Mouse (Mus musculus): ENCODE results near the gene Gaa. TPM values are rescaled to one million over a fixed set of nuclear protein-coding genes. Genes with fewer than 3 reads are reported as not detected.
"Not testable (repeated sequence)": the region's sequence is repeated elsewhere in the genome, so short reads cannot be mapped to it uniquely, and the experiment has no call there.

Gene Gaa
- polyA plus RNA-seq, 1 experiment from 2014 or later, result 29.0 TPM

- 26% methylated on average over 6 of the region's 6 CpGs for WGBS (ENCODE audit: insufficient replicate concordance)
- peak; percentile 58 for DNase-seq
- Histone ChIP-seq H3K4me3 (ENCODE audit: low read depth, low read length) (no peak overlapping the region), H3K36me3 (replicated peaks; ENCODE audit: insufficient read depth, low read length) (no peaks in the 10 kb centered on the region), H3K27ac (ENCODE audit: low read depth) (no peak overlapping the region), H3K4me1 (ENCODE audit: insufficient read depth) (peaks cover 2% of the 10 kb centered on the region; the same call in 1 of the 2 replicates), H3K4me2 (ENCODE audit: low read depth, low read length) (no peak overlapping the region), H3K9me3 (ENCODE audit: low read length) (no peaks in the 10 kb centered on the region), H3K9ac (replicated peaks) (no peak overlapping the region), H3K27me3 (ENCODE audit: insufficient read depth, low read length) (0 out of 2 replicates have a peak, but pooled peaks cover 9% of the 10 kb centered on the region)
- TF ChIP-seq CTCF (IDR thresholded peaks at IDR 0.05; ENCODE audit: low read depth) (peak; percentile 73), EP300 (IDR thresholded peaks at IDR 0.05; ENCODE audit: low read depth) (no peak)
- ATAC-seq, result peak; percentile 62
These were observed 18.7 kb upstream of the Gaa start for GRCm38 (mm10) chr11:119249011-119249410.

GRCm38 (mm10) chr11:119250998-119251397, 16.7 kb upstream of the Gaa start:
- Histone ChIP-seq H3K27me3 (ENCODE audit: insufficient read depth, low read length) (0 out of 2 replicates have a peak, but pooled peaks cover 7% of the 10 kb centered on the region), H3K4me2 (ENCODE audit: low read depth, low read length) (no peak overlapping the region), H3K4me3 (ENCODE audit: low read depth, low read length) (no peak overlapping the region), H3K36me3 (replicated peaks; ENCODE audit: insufficient read depth, low read length) (no peaks in the 10 kb centered on the region), H3K9me3 (ENCODE audit: low read length) (no peaks in the 10 kb centered on the region), H3K27ac (ENCODE audit: low read depth) (no peak overlapping the region), H3K9ac (replicated peaks) (no peak overlapping the region), H3K4me1 (ENCODE audit: insufficient read depth) (peaks cover 2% of the 10 kb centered on the region; the same call in 1 of the 2 replicates)
- TF ChIP-seq EP300 (IDR thresholded peaks at IDR 0.05; ENCODE audit: low read depth) (no peak), CTCF (IDR thresholded peaks at IDR 0.05; ENCODE audit: low read depth) (no peak)
- 47% methylated on average over 17 of the region's 17 CpGs for WGBS (ENCODE audit: insufficient replicate concordance)
- ATAC-seq (no peak), DNase-seq (no peak)

- peaks cover 2% of the 10 kb centered on the region; the same call in 1 of the 2 replicates for H3K4me1 ChIP-seq (ENCODE audit: insufficient read depth)
- no peak overlapping the region for H3K27ac ChIP-seq (ENCODE audit: low read depth)
- no peak overlapping the region for H3K4me3 ChIP-seq (ENCODE audit: low read depth, low read length)
- H3K36me3 ChIP-seq (replicated peaks; ENCODE audit: insufficient read depth, low read length), result no peaks in the 10 kb centered on the region
- 0 out of 2 replicates have a peak, but pooled peaks cover 6% of the 10 kb centered on the region for H3K27me3 ChIP-seq (ENCODE audit: insufficient read depth, low read length)
- H3K9ac ChIP-seq (replicated peaks), result no peak overlapping the region; the same call in 1 of the 2 replicates
- no peaks in the 10 kb centered on the region for H3K9me3 ChIP-seq (ENCODE audit: low read length)
- H3K4me2 ChIP-seq (ENCODE audit: low read depth, low read length), result peak overlapping the region; percentile 61
- DNase-seq (peak; percentile 64), ATAC-seq (peak; percentile 75)
- 3% methylated on average over 22 of the region's 22 CpGs for WGBS (ENCODE audit: insufficient replicate concordance)
- TF ChIP-seq EP300 (IDR thresholded peaks at IDR 0.05; ENCODE audit: low read depth) (no peak), CTCF (IDR thresholded peaks at IDR 0.05; ENCODE audit: low read depth) (peak; percentile 66)
These were observed 14.7 kb upstream of the Gaa start for GRCm38 (mm10) chr11:119252854-119253541.

GRCm38 (mm10) chr11:119256557-119256956, 11.1 kb upstream of the Gaa start:
- not testable (repeated sequence) for H3K36me3 ChIP-seq (replicated peaks; ENCODE audit: insufficient read depth, low read length); ATAC-seq; H3K4me2 ChIP-seq (ENCODE audit: low read depth, low read length); H3K4me1 ChIP-seq (ENCODE audit: insufficient read depth); H3K27ac ChIP-seq (ENCODE audit: low read depth); DNase-seq; H3K27me3 ChIP-seq (ENCODE audit: insufficient read depth, low read length); H3K9me3 ChIP-seq (ENCODE audit: low read length); H3K4me3 ChIP-seq (ENCODE audit: low read depth, low read length); H3K9ac ChIP-seq (replicated peaks)
- 74% methylated on average over 5 of the region's 5 CpGs for WGBS (ENCODE audit: insufficient replicate concordance)

- no peaks in the 10 kb centered on the region for H3K9me3 ChIP-seq (ENCODE audit: low read length)
- TF ChIP-seq EP300 (IDR thresholded peaks at IDR 0.05; ENCODE audit: low read depth) (no peak), CTCF (IDR thresholded peaks at IDR 0.05; ENCODE audit: low read depth) (no peak)
- peak overlapping the region; percentile 56 for H3K4me2 ChIP-seq (ENCODE audit: low read depth, low read length)
- DNase-seq (no peak), ATAC-seq (no peak)
- no peaks in the 10 kb centered on the region for H3K27me3 ChIP-seq (ENCODE audit: insufficient read depth, low read length)
- no peak overlapping the region for H3K4me3 ChIP-seq (ENCODE audit: low read depth, low read length)
- peaks cover 3% of the 10 kb centered on the region; the same call in 1 of the 2 replicates for H3K4me1 ChIP-seq (ENCODE audit: insufficient read depth)
- no peaks in the 10 kb centered on the region for H3K36me3 ChIP-seq (replicated peaks; ENCODE audit: insufficient read depth, low read length)
- H3K27ac ChIP-seq (ENCODE audit: low read depth), result 0 out of 2 replicates have a peak overlapping the region, but pooled peaks have one; percentile 45
- WGBS (ENCODE audit: insufficient replicate concordance), result 53% methylated on average over 9 of the region's 9 CpGs
- H3K9ac ChIP-seq (replicated peaks), result no peak overlapping the region
These were observed 9.5 kb upstream of the Gaa start for GRCm38 (mm10) chr11:119258216-119258571.

GRCm38 (mm10) chr11:119258572-119259322, 8.9 kb upstream of the Gaa start:
- peaks cover 2% of the 10 kb centered on the region; the same call in 1 of the 2 replicates for H3K4me1 ChIP-seq (ENCODE audit: insufficient read depth)
- peak overlapping the region; percentile 19; the same call in 1 of the 2 replicates for H3K4me3 ChIP-seq (ENCODE audit: low read depth, low read length)
- H3K4me2 ChIP-seq (ENCODE audit: low read depth, low read length), result peak overlapping the region; percentile 56
- H3K36me3 ChIP-seq (replicated peaks; ENCODE audit: insufficient read depth, low read length), result no peaks in the 10 kb centered on the region
- H3K9ac ChIP-seq (replicated peaks), result no peak overlapping the region
- ATAC-seq (peak; percentile 82), DNase-seq (peak; percentile 60)
- H3K9me3 ChIP-seq (ENCODE audit: low read length), result no peaks in the 10 kb centered on the region
- WGBS (ENCODE audit: insufficient replicate concordance), result 67% methylated on average over 23 of the region's 23 CpGs
- H3K27ac ChIP-seq (ENCODE audit: low read depth), result peak overlapping the region; percentile 45; the same call in 1 of the 2 replicates
- H3K27me3 ChIP-seq (ENCODE audit: insufficient read depth, low read length), result no peaks in the 10 kb centered on the region
- TF ChIP-seq CTCF (IDR thresholded peaks at IDR 0.05; ENCODE audit: low read depth), result no peak
- TF ChIP-seq EP300 (IDR thresholded peaks at IDR 0.05; ENCODE audit: low read depth), result no peak

Measured in liver, postnatal 0 days (tissue).